Mouse (Mus musculus) kidney, embryonic 16.5 days (tissue): ENCODE measurements around the gene Tob2. TPM values are rescaled to one million over a fixed set of nuclear protein-coding genes. Genes with fewer than 3 reads are reported as not detected.

ENCODE experiments used
- ATAC-seq: fragments of 200-750 bp; cut with Nextera tagmentation; 2 replicates; pipeline ENCODE4 v1.8.0; 2017; ENCODE audit warnings: moderate TSS enrichment; ENCODE audit not compliant: low FRiP score, low TSS enrichment
- H3K27ac ChIP-seq: fragments of 300-500 bp; sonication (generic); 2 replicates; pipeline ENCODE4 v1.5.1; 2014; ENCODE audit warnings: low read length
- H3K27me3 ChIP-seq: fragments of 300-500 bp; sonication (generic); 2 replicates; pipeline ENCODE4 v1.6.1; 2014; ENCODE audit warnings: low read length, control low read depth, mixed read lengths; ENCODE audit not compliant: insufficient read depth
- H3K36me3 ChIP-seq: fragments of 300-500 bp; sonication (generic); 2 replicates; pipeline ENCODE4 v1.6.1; 2014; ENCODE audit warnings: low read length, control low read depth, mixed read lengths; ENCODE audit not compliant: insufficient read depth
- H3K4me1 ChIP-seq: fragments of 300-500 bp; sonication (generic); 2 replicates; pipeline ENCODE4 v1.6.1; 2014; ENCODE audit warnings: low read length, control low read depth, mixed read lengths; ENCODE audit not compliant: insufficient read depth
- H3K4me2 ChIP-seq: fragments of 300-500 bp; sonication (generic); replicated peaks from 2 replicates; pipeline ENCODE4 v1.6.1; 2014; ENCODE audit warnings: low read depth, low read length
- H3K4me3 ChIP-seq: fragments of 300-500 bp; sonication (generic); 2 replicates; pipeline ENCODE4 v1.5.1; 2014; ENCODE audit warnings: mild to moderate bottlenecking, low read length
- H3K9ac ChIP-seq: fragments of 300-500 bp; sonication (generic); replicated peaks from 2 replicates; pipeline ENCODE4 v1.6.1; 2014; ENCODE audit warnings: low read length
- H3K9me3 ChIP-seq: fragments of 300-500 bp; sonication (generic); 2 replicates; pipeline ENCODE4 v1.6.1; 2016; ENCODE audit warnings: low read length, control low read depth
- WGBS: fragments of 180-500 bp; shearing (Covaris S2); extraction: QIAGEN DNeasy Blood & Tissue Kit; methylation state at CpG from one replicate; pipeline ENCODE4 v1.1.7; 2014; 5-methylcytosine and 5-hydroxymethylcytosine counted together
- polyA plus RNA-seq: library from polyadenylated mRNA; unstranded; fragments of >200 nt; fragmentation: Nextera tagmentation; extraction: Ambion mirVana; gene quantifications from 2 replicates; pipeline ENCODE4 v1.2.1, GENCODE M21; 2015

The Tob2 gene
- polyA plus RNA-seq, 1 experiment from 2014 or later, result 29.6 TPM

GRCm38 (mm10) chr15:81806621-81807404 lies 51.8 kb downstream of the Tob2 start:
- no peaks in the 10 kb centered on the region for H3K27me3 ChIP-seq
- H3K4me1 ChIP-seq, result peaks cover 55% of the 10 kb centered on the region
- no peak for ATAC-seq
- H3K27ac ChIP-seq, result no peak overlapping the region
- H3K4me3 ChIP-seq, result no peak overlapping the region
- no peak overlapping the region for H3K9ac ChIP-seq
- 89% methylated on average over 4 of the region's 4 CpGs for WGBS
- no peak overlapping the region for H3K4me2 ChIP-seq
- H3K9me3 ChIP-seq, result no peaks in the 10 kb centered on the region
- H3K36me3 ChIP-seq, result no peaks in the 10 kb centered on the region

- Histone ChIP-seq H3K27ac (peak overlapping the region; percentile 68), H3K36me3 (no peaks in the 10 kb centered on the region), H3K27me3 (no peaks in the 10 kb centered on the region), H3K4me3 (no peak overlapping the region), H3K9me3 (no peaks in the 10 kb centered on the region), H3K9ac (no peak overlapping the region), H3K4me1 (peaks cover 55% of the 10 kb centered on the region), H3K4me2 (no peak overlapping the region; the same call in 1 of the 2 replicates)
- WGBS, result 12% methylated on average over 6 of the region's 6 CpGs
- no peak for ATAC-seq
These were observed 53.0 kb downstream of the Tob2 start for GRCm38 (mm10) chr15:81805624-81806023.

DNA sequence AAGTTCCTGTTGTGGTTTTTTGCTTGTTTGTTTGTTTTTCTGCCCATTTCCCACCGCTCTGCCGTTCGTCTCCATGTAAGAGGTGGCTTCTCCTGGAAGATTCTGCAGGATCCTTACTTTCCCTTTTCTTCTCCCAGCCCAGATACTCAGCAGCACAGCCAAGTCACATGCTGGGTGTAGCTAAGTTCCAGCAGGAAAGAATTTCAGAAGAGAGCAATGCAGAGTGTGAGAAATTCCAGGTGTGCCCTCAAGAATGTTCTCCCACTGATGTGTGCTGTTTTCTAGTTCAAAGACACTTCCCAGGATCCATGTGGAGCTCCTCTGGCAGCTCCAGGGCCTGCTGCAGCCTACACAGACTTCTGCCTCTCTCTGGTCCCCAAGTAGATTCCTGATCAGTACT lies 53.7 kb downstream of the Tob2 start:
- no peaks in the 10 kb centered on the region for H3K9me3 ChIP-seq
- H3K36me3 ChIP-seq, result no peaks in the 10 kb centered on the region
- H3K4me3 ChIP-seq, result no peak overlapping the region
- WGBS, result 66% methylated on average over 3 of the region's 3 CpGs
- H3K27ac ChIP-seq, result no peak overlapping the region; the same call in 1 of the 2 replicates
- no peak for ATAC-seq
- peak overlapping the region; percentile 20; the same call in 1 of the 2 replicates for H3K9ac ChIP-seq
- H3K27me3 ChIP-seq, result no peaks in the 10 kb centered on the region
- peaks cover 49% of the 10 kb centered on the region for H3K4me1 ChIP-seq
- H3K4me2 ChIP-seq, result no peak overlapping the region

DNA sequence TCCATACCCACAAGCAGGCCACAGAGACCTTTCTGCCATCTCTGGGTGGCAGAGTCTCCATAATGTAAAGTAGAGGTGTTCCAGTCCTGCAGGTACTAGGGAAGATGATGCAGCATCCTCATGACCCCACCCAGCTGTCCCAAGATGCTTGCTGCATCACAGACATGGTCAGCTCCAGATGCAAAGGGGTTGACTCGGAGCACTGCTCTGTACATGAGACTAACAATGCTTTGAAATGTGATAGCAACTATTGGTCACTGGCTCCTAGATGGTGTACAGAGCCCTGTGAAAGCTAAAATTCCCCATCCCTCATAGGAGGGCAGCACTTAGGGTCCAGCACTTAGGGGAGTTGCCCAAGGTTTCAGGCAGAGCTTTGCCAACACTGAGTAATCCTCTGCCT lies 54.4 kb downstream of the Tob2 start:
- Histone ChIP-seq H3K4me1 (peaks cover 42% of the 10 kb centered on the region), H3K4me3 (no peak overlapping the region), H3K27me3 (no peaks in the 10 kb centered on the region), H3K4me2 (no peak overlapping the region), H3K36me3 (no peaks in the 10 kb centered on the region), H3K9me3 (no peaks in the 10 kb centered on the region), H3K27ac (no peak overlapping the region), H3K9ac (no peak overlapping the region)
- no peak for ATAC-seq
- WGBS, result 52% methylated on average over 1 of the region's 1 CpGs

DNA sequence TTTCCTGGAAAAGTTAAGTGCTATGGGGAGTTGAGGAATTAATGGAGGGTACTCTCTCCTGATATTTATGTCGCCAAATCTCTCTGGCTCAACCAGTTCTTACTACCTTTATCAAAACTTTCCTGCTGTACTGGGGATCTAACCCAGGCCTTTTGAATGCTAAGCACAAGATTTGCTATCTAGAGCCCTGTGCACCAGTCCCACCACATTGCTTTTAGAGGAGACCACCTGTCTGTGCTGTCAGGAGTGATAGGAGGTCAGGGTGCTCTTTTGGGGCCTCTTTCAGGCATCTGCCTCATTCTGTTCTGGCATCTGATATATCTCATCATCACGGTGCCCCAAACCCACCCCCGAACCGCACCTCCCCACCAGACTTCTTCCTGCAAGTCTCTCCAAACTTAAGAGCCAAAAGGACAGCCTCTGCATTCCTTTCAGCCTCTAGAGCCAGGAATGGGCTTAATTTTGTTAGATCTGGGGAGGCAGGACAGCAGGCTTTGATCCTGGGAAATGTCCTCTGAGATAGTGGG lies 55.1 kb downstream of the Tob2 start:
- Histone ChIP-seq H3K4me2 (peak overlapping the region; percentile 60), H3K27ac (peak overlapping the region; percentile 77), H3K9me3 (no peaks in the 10 kb centered on the region)

DNA sequence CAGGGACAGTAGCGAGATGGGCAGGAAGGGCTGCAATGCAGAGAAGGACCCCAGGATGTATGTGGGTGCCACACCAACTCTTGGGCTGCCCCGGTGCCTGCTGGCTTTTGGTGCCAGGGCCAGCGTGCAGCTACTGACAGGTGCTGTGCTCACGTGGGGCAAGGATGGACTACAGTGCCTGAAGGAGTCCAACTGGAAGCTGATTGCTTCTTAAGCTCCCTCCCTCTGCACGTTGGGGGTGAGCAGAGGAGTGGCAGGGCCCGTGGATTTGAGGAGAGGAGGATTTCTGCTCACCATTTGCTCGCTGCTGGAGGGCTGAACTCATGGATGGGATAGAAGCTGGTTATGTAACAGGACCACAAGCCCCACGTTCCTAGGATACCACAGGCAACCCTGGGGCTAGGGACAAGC lies 55.6 kb downstream of the Tob2 start:
- WGBS, result 12% methylated on average over 8 of the region's 8 CpGs
- Histone ChIP-seq H3K4me1 (peaks cover 40% of the 10 kb centered on the region), H3K27me3 (no peaks in the 10 kb centered on the region), H3K4me3 (peak overlapping the region; percentile 41), H3K36me3 (no peaks in the 10 kb centered on the region), H3K9me3 (no peaks in the 10 kb centered on the region), H3K27ac (peak overlapping the region; percentile 77), H3K9ac (peak overlapping the region; percentile 61), H3K4me2 (peak overlapping the region; percentile 60)
- ATAC-seq, result peak; percentile 32

More for the DNA sequence above, 55.1 kb downstream of the Tob2 start:
- H3K4me3 ChIP-seq, result peak overlapping the region; percentile 41
- no peaks in the 10 kb centered on the region for H3K36me3 ChIP-seq
- no peak for ATAC-seq
- peak overlapping the region; percentile 61; the same call in 1 of the 2 replicates for H3K9ac ChIP-seq
- H3K4me1 ChIP-seq, result peaks cover 40% of the 10 kb centered on the region
- WGBS, result 52% methylated on average over 4 of the region's 4 CpGs
- H3K27me3 ChIP-seq, result no peaks in the 10 kb centered on the region

GRCm38 (mm10) chr15:81802001-81802890 lies 56.4 kb downstream of the Tob2 start, which contains the start of gene Tef:
Gene Tef (plus strand): TSS chr15:81802421.
- 22% methylated on average over 19 of the region's 19 CpGs for WGBS
- H3K4me1 ChIP-seq, result peaks cover 40% of the 10 kb centered on the region
- H3K4me2 ChIP-seq, result peak within 1 kb of the TSS; percentile 60
- peak within 1 kb of the TSS; percentile 41 for H3K4me3 ChIP-seq
- H3K27me3 ChIP-seq, result no peaks in the 10 kb centered on the region
- no peaks in the 10 kb centered on the region for H3K36me3 ChIP-seq
- ATAC-seq, result peak; percentile 98
- H3K9me3 ChIP-seq, result no peaks in the 10 kb centered on the region
- peak within 1 kb of the TSS; percentile 61 for H3K9ac ChIP-seq
- peak within 1 kb of the TSS; percentile 77 for H3K27ac ChIP-seq

- Histone ChIP-seq H3K9ac (no peak overlapping the region), H3K9me3 (no peaks in the 10 kb centered on the region), H3K27me3 (no peaks in the 10 kb centered on the region), H3K4me3 (no peak overlapping the region), H3K4me1 (peaks cover 27% of the 10 kb centered on the region), H3K27ac (no peak overlapping the region), H3K4me2 (no peak overlapping the region), H3K36me3 (0 out of 2 replicates have a peak, but pooled peaks cover 6% of the 10 kb centered on the region)
- WGBS, result 62% methylated on average over 3 of the region's 3 CpGs
- ATAC-seq, result no peak
These were observed 58.2 kb downstream of the Tob2 start for GRCm38 (mm10) chr15:81800391-81800790.

- no peaks in the 10 kb centered on the region for H3K9me3 ChIP-seq
- H3K4me3 ChIP-seq, result no peak overlapping the region
- 81% methylated on average over 4 of the region's 4 CpGs for WGBS
These were observed 60.2 kb downstream of the Tob2 start for GRCm38 (mm10) chr15:81798421-81798820.

More at GRCm38 (mm10) chr15:81798421-81798820, 60.2 kb downstream of the Tob2 start:
- no peak for ATAC-seq
- Histone ChIP-seq H3K4me1 (peaks cover 14% of the 10 kb centered on the region), H3K36me3 (peaks cover 17% of the 10 kb centered on the region), H3K9ac (no peak overlapping the region), H3K27ac (no peak overlapping the region), H3K27me3 (no peaks in the 10 kb centered on the region), H3K4me2 (no peak overlapping the region)
